Mouse (Mus musculus) gastrocnemius, adult 2 months (tissue): ENCODE results near the gene Edem2. TPM values are rescaled to one million over a fixed set of nuclear protein-coding genes. Genes with fewer than 3 reads are reported as not detected.

ENCODE experiments used
- DNase-seq: peaks from one replicate; pipeline ENCODE4 v3.0.0; 2022
- H3K27ac ChIP-seq: fragments of 200-600 bp; 2 replicates; pipeline ENCODE4 v1.8.1; 2022; ENCODE audit warnings: mild to moderate bottlenecking
- H3K4me3 ChIP-seq: fragments of 200-600 bp; 2 replicates; pipeline ENCODE4 v1.8.1; 2022; ENCODE audit warnings: mild to moderate bottlenecking, moderate library complexity
- CTCF ChIP-seq: fragments of 200-600 bp; IDR thresholded peaks from 2 replicates; pipeline ENCODE4 v1.8.1; 2022; ENCODE audit warnings: antibody characterized with exemption, mild to moderate bottlenecking, moderate library complexity
- intact Hi-C: fragments of 180-260 bp; cut with DNase I; formaldehyde crosslinking; loops from one replicate; pipeline ENCODE4 v1.15.1; 2025
- total RNA-seq, 2 experiments: library from RNA; stranded (reverse); gene quantifications; 2 replicates each; pipeline ENCODE4 v1.2.3; 2021

Edem2 gene
- total RNA-seq, 2 experiments from 2014 or later: 4.2 to 4.4 TPM

DNA sequence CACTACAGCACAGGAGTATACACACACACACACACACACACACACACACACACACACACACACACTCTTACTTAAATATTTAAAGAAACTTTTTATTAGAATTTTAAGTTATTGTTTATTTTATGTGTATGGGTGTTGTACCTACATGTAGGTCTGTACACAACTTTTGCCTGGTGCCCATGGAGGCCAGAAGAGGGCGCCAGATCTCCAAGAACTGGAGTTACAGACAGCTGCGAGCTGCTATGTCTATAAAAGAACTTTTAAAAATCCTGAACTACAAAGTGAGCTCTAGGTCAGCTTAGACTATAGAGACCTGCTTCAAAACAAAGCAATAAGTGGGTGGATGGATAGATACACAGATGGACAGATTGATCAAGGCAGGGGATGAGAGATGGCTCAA is 55.7 kb downstream of the Edem2 start:
- intact Hi-C loops: loop anchor here (2.0 kb wide), 1 partner anchor 91 kb away; no protein-coding TSS in a partner anchor
- no peak overlapping the region for H3K27ac ChIP-seq

DNA sequence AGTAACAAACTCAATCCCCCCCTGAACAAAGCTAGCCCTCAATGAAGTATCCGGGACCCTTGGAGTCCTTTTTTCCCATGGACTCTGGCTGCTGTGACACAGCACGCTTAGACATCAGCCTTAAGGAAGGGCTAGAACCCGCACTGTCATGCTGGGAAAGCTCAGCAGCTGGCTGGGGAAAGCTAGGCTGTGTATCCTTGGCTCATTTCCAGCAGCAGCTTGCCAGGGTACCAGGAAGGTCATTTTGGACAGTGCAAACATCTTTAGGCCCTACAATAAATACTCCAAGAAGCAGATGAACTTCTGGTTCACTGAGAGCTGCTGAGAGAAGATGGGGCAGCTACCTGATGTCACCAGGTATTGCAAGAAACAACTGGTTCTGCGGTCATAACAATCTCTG is 58.0 kb downstream of the Edem2 start:
- intact Hi-C loops: no loop called here
- DNase-seq: peak; percentile 48
- Histone ChIP-seq H3K27ac (no peak overlapping the region), H3K4me3 (no peak overlapping the region)
- TF ChIP-seq CTCF: no peak

More for the DNA sequence above, 55.7 kb downstream of the Edem2 start:
- H3K4me3 ChIP-seq: no peak overlapping the region
- TF ChIP-seq CTCF: peak; percentile 79
- DNase-seq: peak; percentile 84

DNA sequence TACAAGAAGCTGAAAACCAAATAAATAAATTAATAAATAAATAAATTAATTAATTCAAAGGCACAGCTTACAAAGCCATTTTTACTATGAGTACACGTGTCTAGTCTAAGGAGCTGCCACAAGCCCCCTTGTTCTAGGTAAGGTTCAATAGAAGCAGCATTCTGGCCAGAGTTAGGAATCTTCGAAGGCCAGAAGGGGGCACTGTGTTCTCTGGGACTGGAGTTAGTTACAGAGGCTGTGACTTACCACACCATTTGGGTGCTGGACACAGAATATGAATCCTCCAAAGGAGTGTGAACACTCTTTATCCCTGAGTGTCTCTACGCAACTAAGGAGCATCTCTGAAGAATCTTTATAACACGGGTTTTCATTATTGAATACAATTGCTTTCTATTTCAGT is 60.8 kb downstream of the Edem2 start:
- Histone ChIP-seq H3K27ac (no peak overlapping the region), H3K4me3 (no peak overlapping the region)
- peak; percentile 50 for DNase-seq
- intact Hi-C loops: no loop called here
- peak; percentile 62 for TF ChIP-seq CTCF

DNA sequence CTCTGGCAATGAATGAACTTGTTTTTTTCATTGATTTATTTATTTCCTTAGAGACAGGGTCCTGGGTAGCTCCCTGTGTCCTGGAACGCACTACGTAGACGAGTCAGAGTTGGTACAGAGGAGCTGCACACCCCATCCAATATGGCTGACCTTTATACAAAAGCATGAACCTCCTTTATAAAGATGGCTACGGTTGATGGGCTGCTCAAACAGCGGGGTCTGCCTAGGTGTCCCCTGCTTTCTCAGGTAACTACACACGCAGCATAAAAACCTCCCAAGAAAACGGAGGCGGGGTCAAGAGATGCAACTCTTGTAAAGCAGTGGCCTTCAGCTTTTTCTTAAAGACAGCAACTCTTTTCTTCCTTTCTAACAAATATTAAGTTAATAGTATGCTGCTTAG is 61.4 kb downstream of the Edem2 start:
- TF ChIP-seq CTCF: no peak
- intact Hi-C loops: no loop called here
- no peak overlapping the region for H3K4me3 ChIP-seq
- no peak for DNase-seq
- no peak overlapping the region for H3K27ac ChIP-seq

DNA sequence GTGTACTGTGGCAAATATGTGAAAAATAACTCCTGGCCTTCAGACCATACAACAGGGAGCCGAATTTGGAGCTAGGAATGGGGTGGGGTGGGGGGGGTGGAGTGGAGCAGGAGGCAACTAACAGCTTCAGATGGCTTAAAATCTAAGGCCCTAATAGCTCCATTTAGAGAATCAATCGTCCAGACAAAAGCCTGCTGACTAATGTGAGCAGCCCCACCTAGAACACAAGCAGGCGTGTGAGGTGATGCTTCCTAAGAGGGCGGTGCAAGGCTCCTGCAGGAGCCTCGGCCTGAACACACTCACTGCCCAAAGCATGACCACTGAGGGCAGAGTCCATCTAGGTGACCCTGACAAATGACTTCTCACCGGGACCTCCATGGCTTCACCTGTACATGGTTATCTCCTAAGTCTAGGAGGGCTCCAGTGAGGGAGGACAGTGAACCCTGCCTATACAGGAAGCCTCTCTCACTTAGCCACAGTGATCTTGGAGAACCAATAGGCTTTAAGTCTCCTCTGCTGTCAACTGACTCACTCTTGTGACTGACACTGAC is 65.3 kb downstream of the Edem2 start:
- TF ChIP-seq CTCF: no peak
- no peak overlapping the region for H3K27ac ChIP-seq
- intact Hi-C loops: loop anchor here (5.0 kb wide), 1 partner anchor 148 kb away; no protein-coding TSS in a partner anchor
- H3K4me3 ChIP-seq: no peak overlapping the region
- no peak for DNase-seq

DNA sequence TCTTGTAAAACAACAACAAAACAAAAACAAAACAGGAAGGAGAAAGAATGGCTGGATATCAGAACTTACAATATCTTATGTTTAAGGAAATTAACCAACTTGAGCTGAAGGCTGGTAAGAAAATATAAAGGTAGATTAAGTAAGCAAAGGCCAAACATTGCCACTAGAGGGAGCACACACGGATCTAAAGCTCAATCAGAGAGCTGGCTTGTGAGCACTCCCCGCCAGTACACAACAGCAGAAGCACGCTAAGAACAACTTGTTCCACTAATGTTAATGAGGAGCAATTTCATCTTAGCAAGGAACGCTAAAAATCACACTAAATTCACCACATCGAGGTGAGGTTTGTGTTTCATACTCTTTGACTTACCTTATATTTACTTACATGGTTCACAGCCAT is 66.2 kb downstream of the Edem2 start:
- Histone ChIP-seq H3K27ac (no peak overlapping the region), H3K4me3 (no peak overlapping the region)
- DNase-seq: peak; percentile 45
- intact Hi-C loops: loop anchor here (5.0 kb wide), 1 partner anchor 149 kb away; no protein-coding TSS in a partner anchor
- peak; percentile 76 for TF ChIP-seq CTCF

DNA sequence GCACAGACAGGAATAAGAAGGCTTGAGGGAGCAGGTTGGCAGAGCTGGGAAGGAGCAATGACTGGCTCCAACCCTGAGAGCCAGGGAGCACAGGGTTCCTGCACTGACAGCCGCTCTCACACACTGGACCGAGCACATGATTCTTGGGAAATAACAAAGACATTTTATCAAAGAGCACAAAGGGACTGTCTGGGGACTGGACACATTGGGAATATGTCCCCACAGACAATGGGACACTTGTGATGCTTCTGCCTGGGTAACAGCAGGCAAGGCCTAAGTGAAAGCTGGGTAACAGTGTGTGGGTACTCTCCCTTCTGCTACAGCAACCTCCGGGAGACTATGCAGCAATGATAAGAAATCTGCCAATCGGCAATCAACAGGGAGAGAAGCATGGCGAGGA is 66.9 kb downstream of the Edem2 start:
- intact Hi-C loops: loop anchor here (5.0 kb wide), 1 partner anchor 150 kb away; no protein-coding TSS in a partner anchor
- DNase-seq: no peak
- TF ChIP-seq CTCF: no peak
- Histone ChIP-seq H3K4me3 (no peak overlapping the region), H3K27ac (no peak overlapping the region)

DNA sequence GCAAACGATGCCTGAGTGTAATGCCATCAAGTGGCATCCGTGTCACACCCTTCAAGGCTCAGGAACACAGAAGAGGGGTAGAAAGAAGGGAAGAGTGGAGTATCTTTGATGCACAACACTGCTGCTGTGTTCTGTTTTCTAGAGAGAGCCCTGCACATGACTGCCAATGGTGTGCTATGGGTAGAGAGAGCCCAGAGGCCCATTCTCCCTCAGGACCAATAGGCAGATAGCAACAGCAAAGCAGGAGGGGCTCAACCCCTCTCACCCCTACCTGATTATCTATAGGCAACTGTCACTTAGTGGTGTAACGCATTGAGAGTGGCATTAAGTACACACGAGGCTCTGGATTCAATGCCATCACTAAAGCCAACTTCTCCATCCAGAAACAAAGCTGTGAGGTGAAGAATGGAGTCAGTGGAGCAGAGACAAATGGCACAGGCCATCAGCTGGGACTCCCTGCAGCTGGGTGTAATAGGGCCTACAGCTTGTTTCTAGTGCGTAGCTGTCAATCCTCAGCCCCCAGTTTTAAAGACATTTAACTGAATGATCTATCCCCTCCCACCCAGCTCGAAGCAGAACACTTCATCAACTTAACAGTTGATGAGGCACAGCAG is 73.4 kb downstream of the Edem2 start:
- intact Hi-C loops: no loop called here
- Histone ChIP-seq H3K27ac (no peak overlapping the region), H3K4me3 (no peak overlapping the region)
- DNase-seq: no peak
- no peak for TF ChIP-seq CTCF

DNA sequence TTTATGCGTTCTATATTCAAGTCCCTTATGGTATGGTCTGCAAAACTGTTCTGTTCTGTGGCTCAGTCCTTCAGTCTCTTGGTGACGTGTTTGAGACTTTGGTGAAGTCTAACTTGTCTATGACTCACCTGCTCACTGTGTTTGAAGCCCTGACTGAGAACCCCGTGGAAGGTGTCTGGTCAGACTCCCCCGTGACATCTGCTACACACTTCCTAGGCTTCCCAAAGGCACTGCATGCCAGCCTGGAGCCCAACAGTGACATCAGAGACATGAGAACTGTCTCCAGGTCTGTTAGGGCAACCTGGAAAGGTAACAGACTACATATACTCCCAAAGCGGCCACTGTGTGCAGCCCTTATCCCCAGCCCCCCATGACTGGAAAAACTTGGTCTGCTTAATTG is 76.7 kb downstream of the Edem2 start:
- DNase-seq: no peak
- H3K27ac ChIP-seq: no peak overlapping the region
- no peak for TF ChIP-seq CTCF
- H3K4me3 ChIP-seq: no peak overlapping the region
- intact Hi-C loops: no loop called here

Other genes starting within 250 kb of the Edem2 start
- gene Acss2, start 211.5 kb downstream of the Edem2 start, total RNA-seq: 10 to 100 TPM; 29.7 to 53.7 TPM
- under 1 TPM; 0.53 to 0.71 TPM for gene Ggt7, start 211.2 kb downstream of the Edem2 start, total RNA-seq
- 1 to 10 TPM; 5.7 to 6.4 TPM for gene Gss, start 136.7 kb downstream of the Edem2 start, total RNA-seq
- gene Myh7b, start 118.3 kb downstream of the Edem2 start, total RNA-seq: 1 to 10 TPM; 5.1 to 9.8 TPM
- gene Trpc4ap, start 37.1 kb downstream of the Edem2 start, total RNA-seq: 100 to 1,000 TPM in 1 of 2 experiments, 10 to 100 TPM in 1; 93.4 to 102 TPM
- not detected for gene Gm17581, start 6.4 kb upstream of the Edem2 start, total RNA-seq
- 10 to 100 TPM in 1 of 2 experiments, 1 to 10 TPM in 1; 9.9 to 21.3 TPM for gene Procr, start 21.6 kb upstream of the Edem2 start, total RNA-seq
- not detected for gene Mmp24, start 45.9 kb upstream of the Edem2 start, total RNA-seq
- 10 to 100 TPM; 25.8 to 27.8 TPM for gene BC029722, start 90.0 kb upstream of the Edem2 start, total RNA-seq
- gene Eif6, start 97.5 kb upstream of the Edem2 start, total RNA-seq: 10 to 100 TPM; 41.0 to 46.7 TPM
- not detected for gene Fam83c, start 105.4 kb upstream of the Edem2 start, total RNA-seq
- 100 to 1,000 TPM; 139 to 198 TPM for gene Uqcc1, start 200.8 kb upstream of the Edem2 start, total RNA-seq
- gene Gm15557, start 211.3 kb upstream of the Edem2 start, total RNA-seq: not detected
- gene Gdf5, start 215.9 kb upstream of the Edem2 start, total RNA-seq: under 1 TPM in 1 of 2 experiments, not detected in 1; 0.08 TPM
- gene Cep250, start 227.0 kb upstream of the Edem2 start, total RNA-seq: 1 to 10 TPM; 3.8 to 4.6 TPM